Comparison of ENCODE assay signal across 49 mouse cellular contexts in genomic region chr16:36138201-36138600, GRCm38 (mm10). TPM values are rescaled to one million over a fixed set of nuclear protein-coding genes. Genes with fewer than 3 reads are reported as not detected.
"Had no signal": no experiment of that assay in that cellular context is flagged by ENCODE, and none has a peak within 500 bp of the region (broad histone marks: within the 10 kb centered on the region; RNA-seq: fewer than 3 reads in every experiment).

No protein-coding gene starts in this region.

- H3K4me3 ChIP-seq: heart, embryonic 10.5 days; heart, embryonic 12.5 days; heart, embryonic 13.5 days; heart, embryonic 15.5 days; hindbrain, embryonic 10.5 days; hindbrain, embryonic 12.5 days; hindbrain, embryonic 13.5 days; hindbrain, embryonic 15.5 days; intestine, embryonic 15.5 days; kidney, embryonic 15.5 days; layer of hippocampus, adult 2 months had no signal

- H3K27ac ChIP-seq: heart, embryonic 10.5 days; heart, embryonic 13.5 days; heart, embryonic 15.5 days; hindbrain, embryonic 10.5 days; hindbrain, embryonic 12.5 days; hindbrain, embryonic 13.5 days; hindbrain, embryonic 14.5 days; hindbrain, embryonic 15.5 days; hindbrain, postnatal 0 days; intestine, embryonic 15.5 days; kidney, embryonic 15.5 days; kidney, postnatal 0 days; layer of hippocampus, adult 2 months had no signal

- H3K36me3 ChIP-seq: heart, embryonic 10.5 days; heart, embryonic 12.5 days; heart, embryonic 13.5 days; heart, embryonic 15.5 days; hindbrain, embryonic 10.5 days; hindbrain, embryonic 12.5 days; hindbrain, embryonic 13.5 days; hindbrain, embryonic 15.5 days; intestine, embryonic 15.5 days; kidney, embryonic 15.5 days had no signal

- H3K27me3 ChIP-seq: heart, embryonic 12.5 days; heart, embryonic 13.5 days; heart, embryonic 15.5 days; hindbrain, embryonic 12.5 days; hindbrain, embryonic 13.5 days; hindbrain, embryonic 15.5 days; intestine, embryonic 15.5 days; kidney, embryonic 15.5 days had no signal

- H3K4me1 ChIP-seq: heart, embryonic 10.5 days; heart, embryonic 12.5 days; heart, embryonic 13.5 days; heart, embryonic 15.5 days; hindbrain, embryonic 10.5 days; hindbrain, embryonic 12.5 days; hindbrain, embryonic 13.5 days; hindbrain, embryonic 15.5 days; intestine, embryonic 15.5 days; kidney, embryonic 15.5 days had no signal

- H3K9ac ChIP-seq: heart, embryonic 12.5 days; heart, embryonic 13.5 days; heart, embryonic 15.5 days; hindbrain, embryonic 12.5 days; hindbrain, embryonic 13.5 days; hindbrain, embryonic 14.5 days; hindbrain, embryonic 15.5 days; intestine, embryonic 15.5 days; kidney, embryonic 15.5 days had no signal

- DNase-seq: heart, postnatal 10 days; heart, postnatal 14 days; heart, postnatal 36 days; heart, postnatal 4 days; kidney, adult 11 months; kidney, adult 18-20 months; kidney, adult 2 months; kidney, adult 8-10 months; kidney, adult 9 months; kidney, postnatal 10 days; kidney, postnatal 14 days; kidney, postnatal 25 days; kidney, postnatal 36 days; kidney, postnatal 4 days; layer of hippocampus, adult 9-11 months; layer of hippocampus, postnatal 36 days had no signal

RNA-seq across cellular contexts. Expression of gene Csta1, which starts 7.2 kb away (rescaled TPM):
- total RNA-seq: heart, postnatal 10 days; heart, postnatal 14 days; heart, postnatal 25 days; heart, postnatal 36 days; heart, postnatal 4 days; hematopoietic stem cell, adult 5-6 weeks; hindbrain, postnatal 0 days; layer of hippocampus, adult 18-20 months; layer of hippocampus, adult 2 months; layer of hippocampus, adult 8-10 months; layer of hippocampus, postnatal 10 days; layer of hippocampus, postnatal 14 days; layer of hippocampus, postnatal 25 days; layer of hippocampus, postnatal 36 days; left cerebral cortex, adult 18-20 months had no signal
- polyA plus RNA-seq: heart, embryonic 10.5 days; heart, embryonic 11.5 days; heart, embryonic 12.5 days; heart, embryonic 13.5 days; heart, embryonic 14.5 days; heart, embryonic 15.5 days; heart, embryonic 16.5 days; heart, postnatal 0 days; hindbrain, embryonic 10.5 days; hindbrain, embryonic 12.5 days; hindbrain, embryonic 13.5 days; hindbrain, embryonic 14.5 days; hindbrain, embryonic 16.5 days; hindbrain, postnatal 0 days; intestine, embryonic 16.5 days; kidney, adult 2 months; kidney, embryonic 14.5 days; kidney, postnatal 0 days; large intestine, adult 2 months had no signal

RNA-seq across cellular contexts. Expression of gene Stfa2l1, which starts 18.4 kb away (rescaled TPM):
- total RNA-seq: heart, postnatal 14 days; heart, postnatal 25 days; heart, postnatal 36 days; hematopoietic stem cell, adult 5-6 weeks; hindbrain, postnatal 0 days; layer of hippocampus, adult 18-20 months; layer of hippocampus, adult 2 months; layer of hippocampus, adult 8-10 months; layer of hippocampus, postnatal 14 days; layer of hippocampus, postnatal 25 days; layer of hippocampus, postnatal 36 days; left cerebral cortex, adult 18-20 months had no signal
- polyA plus RNA-seq: heart, embryonic 10.5 days; heart, embryonic 11.5 days; heart, embryonic 12.5 days; heart, embryonic 13.5 days; hindbrain, embryonic 10.5 days; hindbrain, embryonic 11.5 days; hindbrain, embryonic 12.5 days; hindbrain, embryonic 13.5 days; hindbrain, embryonic 14.5 days; hindbrain, embryonic 15.5 days; hindbrain, embryonic 16.5 days; inflammation-experienced regulatory T-cells, adult 6 months; intestine, embryonic 14.5 days; kidney, adult 2 months; kidney, embryonic 14.5 days; large intestine, adult 2 months had no signal

RNA-seq across cellular contexts. Expression of gene Gm5483, which starts 45.8 kb away (rescaled TPM):
- total RNA-seq: heart, postnatal 14 days; heart, postnatal 25 days; heart, postnatal 36 days; hindbrain, postnatal 0 days; layer of hippocampus, adult 18-20 months; layer of hippocampus, adult 2 months; layer of hippocampus, adult 8-10 months; layer of hippocampus, postnatal 14 days; layer of hippocampus, postnatal 25 days; layer of hippocampus, postnatal 36 days; left cerebral cortex, adult 18-20 months had no signal
- polyA plus RNA-seq: heart, embryonic 10.5 days; heart, embryonic 11.5 days; hindbrain, embryonic 10.5 days; hindbrain, embryonic 11.5 days; inflammation-experienced regulatory T-cells, adult 6 months; kidney, adult 2 months; kidney, embryonic 14.5 days; large intestine, adult 2 months had no signal
